Mouse (Mus musculus): Measurements from ENCODE around the gene Ccdc110. TPM values are rescaled to one million over a fixed set of nuclear protein-coding genes. Genes with fewer than 3 reads are reported as not detected.
A peak's percentile ranks its signal among the peaks of the same experiment; 100 is the strongest.

Gene Ccdc110
- polyA plus RNA-seq, 1 experiment from 2014 or later, result not detected

- Histone ChIP-seq H3K9me3 (ENCODE audit: control insufficient read depth, low read length) (no peaks in the 10 kb centered on the region), H3K27me3 (ENCODE audit: control insufficient read depth, insufficient read depth, low read length) (no peaks in the 10 kb centered on the region), H3K9ac (ENCODE audit: low read depth, low read length) (no peak overlapping the region), H3K27ac (ENCODE audit: low read depth, low read length) (no peak overlapping the region), H3K4me3 (ENCODE audit: low read depth, low read length) (no peak overlapping the region), H3K4me2 (replicated peaks; ENCODE audit: low read depth, low read length) (no peak overlapping the region), H3K36me3 (ENCODE audit: control insufficient read depth, insufficient read depth, low read length) (no peaks in the 10 kb centered on the region), H3K4me1 (replicated peaks; ENCODE audit: control insufficient read depth, insufficient read depth, low read length) (no peaks in the 10 kb centered on the region)
- ATAC-seq (ENCODE audit: low FRiP score) (no peak), DNase-seq (ENCODE audit: low spot score) (no peak)
- WGBS, result 67% methylated on average over 2 of the region's 2 CpGs
Measured at GRCm38 (mm10) chr8:45950622-45951021, 16.2 kb downstream of the Ccdc110 start.

- ATAC-seq (ENCODE audit: low FRiP score) (no peak), DNase-seq (ENCODE audit: low spot score) (no peak)
- Histone ChIP-seq H3K9ac (ENCODE audit: low read depth, low read length) (no peak overlapping the region), H3K27ac (ENCODE audit: low read depth, low read length) (no peak overlapping the region), H3K27me3 (ENCODE audit: control insufficient read depth, insufficient read depth, low read length) (no peaks in the 10 kb centered on the region), H3K4me2 (replicated peaks; ENCODE audit: low read depth, low read length) (no peak overlapping the region), H3K4me3 (ENCODE audit: low read depth, low read length) (no peak overlapping the region), H3K4me1 (replicated peaks; ENCODE audit: control insufficient read depth, insufficient read depth, low read length) (0 out of 2 replicates have a peak, but pooled peaks cover under 1% of the 10 kb centered on the region), H3K9me3 (ENCODE audit: control insufficient read depth, low read length) (peaks cover 4% of the 10 kb centered on the region; the same call in 1 of the 2 replicates), H3K36me3 (ENCODE audit: control insufficient read depth, insufficient read depth, low read length) (no peaks in the 10 kb centered on the region)
- WGBS, result 93% methylated on average over 12 of the region's 12 CpGs
Measured at GRCm38 (mm10) chr8:45970894-45971293, 36.5 kb downstream of the Ccdc110 start.

GRCm38 (mm10) chr8:45973988-45974505, 39.6 kb downstream of the Ccdc110 start:
- no peak overlapping the region for H3K4me2 ChIP-seq (replicated peaks; ENCODE audit: low read depth, low read length)
- H3K4me1 ChIP-seq (replicated peaks; ENCODE audit: control insufficient read depth, insufficient read depth, low read length), result 0 out of 2 replicates have a peak, but pooled peaks cover 2% of the 10 kb centered on the region
- H3K9ac ChIP-seq (ENCODE audit: low read depth, low read length), result no peak overlapping the region
- no peak for ATAC-seq (ENCODE audit: low FRiP score)
- H3K4me3 ChIP-seq (ENCODE audit: low read depth, low read length), result no peak overlapping the region
- no peaks in the 10 kb centered on the region for H3K36me3 ChIP-seq (ENCODE audit: control insufficient read depth, insufficient read depth, low read length)
- peaks cover 4% of the 10 kb centered on the region; the same call in 1 of the 2 replicates for H3K9me3 ChIP-seq (ENCODE audit: control insufficient read depth, low read length)
- DNase-seq (ENCODE audit: low spot score), result no peak
- 80% methylated on average over 8 of the region's 8 CpGs for WGBS
- H3K27ac ChIP-seq (ENCODE audit: low read depth, low read length), result no peak overlapping the region
- H3K27me3 ChIP-seq (ENCODE audit: control insufficient read depth, insufficient read depth, low read length), result no peaks in the 10 kb centered on the region

GRCm38 (mm10) chr8:45975126-45975836, 40.9 kb downstream of the Ccdc110 start, which contains the start of the genes 1700029J07Rik and Ufsp2:
Gene 1700029J07Rik, minus strand, starts transcription at chr8:45975252.
Gene Ufsp2, plus strand, starts transcription at chr8:45975528.
- ATAC-seq (ENCODE audit: low FRiP score) (peak; percentile 98), DNase-seq (ENCODE audit: low spot score) (peak; percentile 99)
- Histone ChIP-seq H3K27me3 (ENCODE audit: control insufficient read depth, insufficient read depth, low read length) (no peaks in the 10 kb centered on the region), H3K9me3 (ENCODE audit: control insufficient read depth, low read length) (peaks cover 4% of the 10 kb centered on the region; the same call in 1 of the 2 replicates), H3K9ac (ENCODE audit: low read depth, low read length) (peak within 1 kb of the TSS; percentile 42), H3K4me2 (replicated peaks; ENCODE audit: low read depth, low read length) (peak within 1 kb of the TSS; percentile 42), H3K27ac (ENCODE audit: low read depth, low read length) (peak within 1 kb of the TSS; percentile 74), H3K4me3 (ENCODE audit: low read depth, low read length) (peak within 1 kb of the TSS; percentile 56), H3K4me1 (replicated peaks; ENCODE audit: control insufficient read depth, insufficient read depth, low read length) (0 out of 2 replicates have a peak, but pooled peaks cover 2% of the 10 kb centered on the region), H3K36me3 (ENCODE audit: control insufficient read depth, insufficient read depth, low read length) (no peaks in the 10 kb centered on the region)
- WGBS, result 1% methylated on average over 57 of the region's 57 CpGs

GRCm38 (mm10) chr8:45975837-45976468, 41.5 kb downstream of the Ccdc110 start:
- H3K4me1 ChIP-seq (replicated peaks; ENCODE audit: control insufficient read depth, insufficient read depth, low read length), result 0 out of 2 replicates have a peak, but pooled peaks cover 2% of the 10 kb centered on the region
- H3K4me3 ChIP-seq (ENCODE audit: low read depth, low read length), result peak overlapping the region; percentile 56
- no peaks in the 10 kb centered on the region for H3K36me3 ChIP-seq (ENCODE audit: control insufficient read depth, insufficient read depth, low read length)
- peak overlapping the region; percentile 13 for H3K9ac ChIP-seq (ENCODE audit: low read depth, low read length)
- no peak overlapping the region for H3K27ac ChIP-seq (ENCODE audit: low read depth, low read length)
- DNase-seq (ENCODE audit: low spot score) (no peak), ATAC-seq (ENCODE audit: low FRiP score) (no peak)
- H3K4me2 ChIP-seq (replicated peaks; ENCODE audit: low read depth, low read length), result peak overlapping the region; percentile 42
- no peaks in the 10 kb centered on the region for H3K27me3 ChIP-seq (ENCODE audit: control insufficient read depth, insufficient read depth, low read length)
- H3K9me3 ChIP-seq (ENCODE audit: control insufficient read depth, low read length), result peaks cover 2% of the 10 kb centered on the region; the same call in 1 of the 2 replicates
- 75% methylated on average over 11 of the region's 11 CpGs for WGBS

GRCm38 (mm10) chr8:45986665-45987064, 52.2 kb downstream of the Ccdc110 start:
- H3K27me3 ChIP-seq (ENCODE audit: control insufficient read depth, insufficient read depth, low read length), result no peaks in the 10 kb centered on the region
- no peak overlapping the region for H3K9ac ChIP-seq (ENCODE audit: low read depth, low read length)
- H3K36me3 ChIP-seq (ENCODE audit: control insufficient read depth, insufficient read depth, low read length), result no peaks in the 10 kb centered on the region
- H3K4me2 ChIP-seq (replicated peaks; ENCODE audit: low read depth, low read length), result no peak overlapping the region
- no peaks in the 10 kb centered on the region for H3K9me3 ChIP-seq (ENCODE audit: control insufficient read depth, low read length)
- 91% methylated on average over 3 of the region's 3 CpGs for WGBS
- ATAC-seq (ENCODE audit: low FRiP score) (no peak), DNase-seq (ENCODE audit: low spot score) (no peak)
- no peak overlapping the region for H3K4me3 ChIP-seq (ENCODE audit: low read depth, low read length)
- no peaks in the 10 kb centered on the region for H3K4me1 ChIP-seq (replicated peaks; ENCODE audit: control insufficient read depth, insufficient read depth, low read length)
- no peak overlapping the region for H3K27ac ChIP-seq (ENCODE audit: low read depth, low read length)

- H3K9me3 ChIP-seq (ENCODE audit: control insufficient read depth, low read length), result no peaks in the 10 kb centered on the region
- DNase-seq (ENCODE audit: low spot score), result no peak
- H3K4me3 ChIP-seq (ENCODE audit: low read depth, low read length), result no peak overlapping the region
- no peak overlapping the region for H3K4me2 ChIP-seq (replicated peaks; ENCODE audit: low read depth, low read length)
- H3K27me3 ChIP-seq (ENCODE audit: control insufficient read depth, insufficient read depth, low read length), result no peaks in the 10 kb centered on the region
- H3K4me1 ChIP-seq (replicated peaks; ENCODE audit: control insufficient read depth, insufficient read depth, low read length), result no peaks in the 10 kb centered on the region
- no peak overlapping the region for H3K27ac ChIP-seq (ENCODE audit: low read depth, low read length)
- whole genome bisulfite sequencing, result 74% methylated on average over 2 of the region's 2 CpGs
- H3K36me3 ChIP-seq (ENCODE audit: control insufficient read depth, insufficient read depth, low read length), result no peaks in the 10 kb centered on the region
- no peak overlapping the region for H3K9ac ChIP-seq (ENCODE audit: low read depth, low read length)
- ATAC-seq (ENCODE audit: low FRiP score), result no peak
Measured at GRCm38 (mm10) chr8:45988189-45988588, 53.8 kb downstream of the Ccdc110 start.

- ATAC-seq (ENCODE audit: low FRiP score), result no peak
- Histone ChIP-seq H3K4me2 (replicated peaks; ENCODE audit: low read depth, low read length) (no peak overlapping the region), H3K4me1 (replicated peaks; ENCODE audit: control insufficient read depth, insufficient read depth, low read length) (no peaks in the 10 kb centered on the region), H3K27ac (ENCODE audit: low read depth, low read length) (no peak overlapping the region), H3K36me3 (ENCODE audit: control insufficient read depth, insufficient read depth, low read length) (0 out of 2 replicates have a peak, but pooled peaks cover 2% of the 10 kb centered on the region), H3K9me3 (ENCODE audit: control insufficient read depth, low read length) (no peaks in the 10 kb centered on the region), H3K9ac (ENCODE audit: low read depth, low read length) (no peak overlapping the region), H3K27me3 (ENCODE audit: control insufficient read depth, insufficient read depth, low read length) (no peaks in the 10 kb centered on the region), H3K4me3 (ENCODE audit: low read depth, low read length) (no peak overlapping the region)
- DNase-seq (ENCODE audit: low spot score), result no peak
- 97% methylated on average over 4 of the region's 4 CpGs for WGBS
Measured at GRCm38 (mm10) chr8:45990631-45991310, 56.4 kb downstream of the Ccdc110 start.
